Mouse (Mus musculus) stomach, embryonic 15.5 days (tissue): ENCODE results near the gene Adi1. TPM values are rescaled to one million over a fixed set of nuclear protein-coding genes. Genes with fewer than 3 reads are reported as not detected.

Experiments used
- ATAC-seq: fragments of 200-750 bp; cut with Nextera tagmentation; 2 replicates; pipeline ENCODE4 v1.8.0; 2017; ENCODE audit warnings: low read depth, moderate number of reproducible peaks, moderate TSS enrichment; ENCODE audit not compliant: insufficient read depth, low FRiP score
- H3K27ac ChIP-seq: fragments of 300-500 bp; sonication (generic); 2 replicates; pipeline ENCODE4 v1.5.1; 2015; ENCODE audit warnings: mild to moderate bottlenecking, inconsistent platforms
- H3K27me3 ChIP-seq: fragments of 300-500 bp; sonication (generic); replicated peaks from 2 replicates; pipeline ENCODE4 v1.6.1; 2015; ENCODE audit warnings: inconsistent platforms
- H3K36me3 ChIP-seq: fragments of 300-500 bp; sonication (generic); 2 replicates; pipeline ENCODE4 v1.6.1; 2015; ENCODE audit warnings: inconsistent platforms
- H3K4me1 ChIP-seq: fragments of 300-500 bp; sonication (generic); 2 replicates; pipeline ENCODE4 v1.6.1; 2015; ENCODE audit warnings: inconsistent platforms
- H3K4me2 ChIP-seq: fragments of 300-500 bp; sonication (generic); 2 replicates; pipeline ENCODE4 v1.6.1; 2015; ENCODE audit warnings: mild to moderate bottlenecking, inconsistent platforms
- H3K4me3 ChIP-seq: fragments of 300-500 bp; sonication (generic); replicated peaks from 2 replicates; pipeline ENCODE4 v1.5.1; 2015; ENCODE audit warnings: inconsistent platforms
- H3K9ac ChIP-seq: fragments of 300-500 bp; sonication (generic); 2 replicates; pipeline ENCODE4 v1.6.1; 2015; ENCODE audit warnings: inconsistent platforms
- H3K9me3 ChIP-seq: fragments of 300-500 bp; sonication (generic); 2 replicates; pipeline ENCODE4 v1.6.1; 2016; ENCODE audit warnings: inconsistent platforms
- WGBS: fragments of 180-500 bp; shearing (Covaris S2); methylation state at CpG from one replicate; pipeline ENCODE4 v1.1.7; 2015; 5-methylcytosine and 5-hydroxymethylcytosine counted together
- polyA plus RNA-seq: library from polyadenylated mRNA; unstranded; fragments of >200 nt; fragmentation: Nextera tagmentation; extraction: Ambion mirVana; gene quantifications from 2 replicates; pipeline ENCODE4 v1.2.1, GENCODE M21; 2015

Adi1 gene
- polyA plus RNA-seq, 1 experiment from 2014 or later, result 76.7 TPM

DNA sequence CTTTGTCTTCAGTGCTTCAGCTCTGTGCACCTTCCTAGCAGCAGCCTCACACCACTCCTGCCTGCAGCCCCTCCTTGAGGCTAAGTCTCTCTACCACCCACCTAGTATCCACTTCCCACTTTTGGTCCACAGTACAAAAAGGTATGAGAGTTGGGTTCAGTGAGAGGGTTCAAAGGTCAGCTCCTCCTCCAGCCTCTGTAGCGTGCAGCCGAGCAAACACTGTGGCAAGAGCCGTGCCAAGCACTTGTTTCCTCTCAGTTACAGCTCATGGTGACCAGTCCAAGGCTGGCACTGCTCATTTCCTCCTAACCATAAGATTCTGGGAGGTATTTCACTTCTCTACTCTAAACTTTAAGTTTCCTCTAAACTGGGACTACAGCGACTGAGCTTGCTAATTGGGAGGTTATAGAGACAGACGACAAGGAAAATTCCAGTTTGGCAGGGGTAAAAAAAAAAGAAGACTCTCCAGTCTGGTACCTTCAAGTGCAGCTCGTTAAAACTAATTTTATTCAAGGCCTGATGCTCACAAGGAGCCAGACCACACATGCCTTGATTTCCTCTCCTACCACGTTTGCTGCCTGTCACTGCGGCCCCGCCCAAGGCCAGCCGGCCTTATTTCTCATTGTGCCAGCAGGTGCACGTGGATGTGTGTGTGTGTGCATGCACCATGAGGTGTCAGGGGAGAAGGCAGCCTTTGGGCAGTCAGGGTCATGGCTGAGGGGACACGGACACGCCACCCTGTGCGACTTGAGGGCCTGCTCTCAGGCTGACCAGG lies 23.0 kb downstream of the Adi1 start:
- Histone ChIP-seq H3K36me3 (peaks cover 27% of the 10 kb centered on the region), H3K4me2 (no peak overlapping the region), H3K9ac (no peak overlapping the region), H3K4me1 (no peaks in the 10 kb centered on the region), H3K27me3 (no peaks in the 10 kb centered on the region), H3K4me3 (no peak overlapping the region), H3K27ac (no peak overlapping the region), H3K9me3 (no peaks in the 10 kb centered on the region)
- ATAC-seq, result peak; percentile 37; the same call in 1 of the 2 replicates
- WGBS, result 65% methylated on average over 14 of the region's 14 CpGs

DNA sequence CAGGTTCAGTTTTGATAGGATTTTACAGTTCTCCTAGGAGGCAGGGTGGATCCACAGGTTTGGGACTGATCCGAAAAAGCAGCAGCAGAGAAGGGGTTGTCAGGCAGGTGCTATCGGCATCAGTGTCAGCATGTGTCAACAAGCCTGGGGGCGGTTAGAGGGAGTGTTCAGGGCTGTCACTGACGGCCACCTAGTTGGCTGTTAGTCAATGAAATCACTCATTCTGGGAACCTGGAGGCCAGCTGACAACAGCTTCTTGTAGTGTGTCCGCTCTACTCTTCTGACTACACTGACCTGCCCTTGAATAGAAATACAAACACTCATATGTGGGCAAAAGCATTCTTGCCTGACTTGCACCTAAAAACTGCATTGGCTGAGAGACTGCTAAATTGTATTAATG lies 24.1 kb downstream of the Adi1 start:
- ATAC-seq, result no peak
- Histone ChIP-seq H3K27ac (no peak overlapping the region), H3K4me3 (no peak overlapping the region), H3K9ac (no peak overlapping the region), H3K4me1 (no peaks in the 10 kb centered on the region), H3K9me3 (no peaks in the 10 kb centered on the region), H3K36me3 (peaks cover 27% of the 10 kb centered on the region), H3K27me3 (no peaks in the 10 kb centered on the region), H3K4me2 (no peak overlapping the region)
- WGBS, result 64% methylated on average over 5 of the region's 5 CpGs

- Histone ChIP-seq H3K27ac (0 out of 2 replicates have a peak overlapping the region, but pooled peaks have one; percentile 19), H3K4me2 (no peak overlapping the region), H3K36me3 (peaks cover 25% of the 10 kb centered on the region), H3K4me3 (no peak overlapping the region), H3K9ac (no peak overlapping the region), H3K27me3 (no peaks in the 10 kb centered on the region), H3K4me1 (no peaks in the 10 kb centered on the region), H3K9me3 (no peaks in the 10 kb centered on the region)
- 9% methylated on average over 6 of the region's 6 CpGs for WGBS
- no peak for ATAC-seq
These were observed 24.6 kb downstream of the Adi1 start for GRCm38 (mm10) chr12:28699656-28700055.

DNA sequence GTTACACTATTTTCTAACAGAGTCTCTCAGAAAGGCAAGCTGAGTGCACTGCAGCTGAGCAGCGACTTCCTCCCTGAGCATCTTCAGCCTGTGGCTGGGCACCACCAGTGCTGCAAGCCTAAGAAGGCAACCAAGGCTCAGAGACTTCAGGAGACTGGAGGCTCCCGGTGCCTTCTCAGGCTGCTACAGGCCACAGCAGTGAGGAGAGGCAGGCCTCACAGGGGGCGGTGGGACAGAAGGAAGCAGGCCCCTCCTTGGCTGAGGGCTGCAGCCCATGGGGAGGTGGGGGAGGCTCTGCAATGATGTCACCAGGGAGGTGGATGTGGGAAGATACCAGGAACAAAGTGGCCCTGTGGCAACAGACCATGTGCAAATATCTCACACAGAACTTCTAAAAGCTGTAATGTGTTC lies 25.1 kb downstream of the Adi1 start:
- WGBS, result 33% methylated on average over 3 of the region's 3 CpGs
- no peak for ATAC-seq

DNA sequence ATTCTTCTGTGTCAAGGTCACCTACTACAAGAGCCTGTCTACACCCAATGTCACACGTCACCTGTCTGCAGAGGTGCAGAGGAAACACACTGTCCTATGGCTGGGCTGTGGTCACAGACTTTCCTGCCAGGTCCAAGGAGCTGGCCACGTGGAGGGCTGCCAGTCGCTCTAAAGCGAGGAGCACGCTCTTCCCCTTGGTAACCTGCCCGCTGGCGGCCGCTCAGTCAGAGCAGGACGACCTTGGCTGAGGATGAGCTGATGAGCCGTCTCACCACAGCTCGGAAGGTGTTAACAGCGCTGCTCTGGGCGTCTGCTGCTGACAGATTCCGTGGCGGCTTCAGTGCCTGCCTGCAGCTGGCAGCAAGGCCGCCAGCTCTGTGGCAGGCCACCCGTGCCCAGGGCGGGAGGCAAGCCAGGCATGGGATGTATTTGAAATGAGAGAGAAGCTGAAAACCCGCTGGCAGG lies 25.6 kb downstream of the Adi1 start:
- ATAC-seq, result no peak
- no peak overlapping the region for H3K9ac ChIP-seq
- no peak overlapping the region for H3K4me2 ChIP-seq
- no peak overlapping the region for H3K4me3 ChIP-seq
- no peak overlapping the region for H3K27ac ChIP-seq
- 75% methylated on average over 19 of the region's 19 CpGs for WGBS
- peaks cover 16% of the 10 kb centered on the region; the same call in 1 of the 2 replicates for H3K36me3 ChIP-seq
- H3K9me3 ChIP-seq, result no peaks in the 10 kb centered on the region
- no peaks in the 10 kb centered on the region for H3K27me3 ChIP-seq
- no peaks in the 10 kb centered on the region for H3K4me1 ChIP-seq

More for the DNA sequence above, 25.1 kb downstream of the Adi1 start:
- H3K27me3 ChIP-seq, result no peaks in the 10 kb centered on the region
- 0 out of 2 replicates have a peak overlapping the region, but pooled peaks have one; percentile 19 for H3K27ac ChIP-seq
- H3K9ac ChIP-seq, result no peak overlapping the region
- no peaks in the 10 kb centered on the region for H3K9me3 ChIP-seq
- no peak overlapping the region for H3K4me3 ChIP-seq
- H3K4me2 ChIP-seq, result no peak overlapping the region
- peaks cover 20% of the 10 kb centered on the region for H3K36me3 ChIP-seq
- no peaks in the 10 kb centered on the region for H3K4me1 ChIP-seq

DNA sequence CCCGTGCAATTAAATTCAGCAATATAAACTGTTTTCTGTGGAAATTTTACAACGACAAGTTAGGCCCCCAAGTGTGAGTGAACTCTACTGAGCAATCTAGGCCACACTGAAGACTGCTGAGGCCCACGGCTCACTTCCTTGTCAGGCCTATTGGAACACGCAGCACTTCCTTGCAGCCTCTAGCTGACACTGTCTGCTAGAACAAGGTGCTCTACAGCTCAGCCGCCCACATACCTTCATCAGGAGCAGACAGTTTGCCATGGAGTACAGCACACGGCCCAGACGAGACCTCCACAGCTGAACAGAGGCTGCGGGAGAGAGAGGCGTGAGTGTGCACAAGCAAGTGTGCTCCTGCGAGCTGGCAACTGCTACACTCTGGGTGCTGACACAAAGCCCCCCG lies 26.3 kb downstream of the Adi1 start:
- no peak overlapping the region for H3K27ac ChIP-seq
- H3K9ac ChIP-seq, result no peak overlapping the region
- no peak overlapping the region for H3K4me3 ChIP-seq
- peaks cover 9% of the 10 kb centered on the region; the same call in 1 of the 2 replicates for H3K36me3 ChIP-seq
- H3K4me1 ChIP-seq, result no peaks in the 10 kb centered on the region
- WGBS, result 78% methylated on average over 11 of the region's 11 CpGs
- no peak for ATAC-seq
- H3K9me3 ChIP-seq, result no peaks in the 10 kb centered on the region
- no peaks in the 10 kb centered on the region for H3K27me3 ChIP-seq
- H3K4me2 ChIP-seq, result no peak overlapping the region

- H3K4me1 ChIP-seq, result no peaks in the 10 kb centered on the region
- no peak overlapping the region for H3K4me3 ChIP-seq
- H3K9me3 ChIP-seq, result no peaks in the 10 kb centered on the region
- 16% methylated on average over 12 of the region's 12 CpGs for WGBS
- no peak overlapping the region for H3K9ac ChIP-seq
- H3K27me3 ChIP-seq, result no peaks in the 10 kb centered on the region
- H3K27ac ChIP-seq, result no peak overlapping the region
- H3K4me2 ChIP-seq, result no peak overlapping the region
- 0 out of 2 replicates have a peak, but pooled peaks cover 5% of the 10 kb centered on the region for H3K36me3 ChIP-seq
- no peak for ATAC-seq
These were observed 29.4 kb downstream of the Adi1 start for GRCm38 (mm10) chr12:28704381-28704780.

GRCm38 (mm10) chr12:28705204-28705603 lies 30.2 kb downstream of the Adi1 start:
- Histone ChIP-seq H3K36me3 (peaks cover 10% of the 10 kb centered on the region; the same call in 1 of the 2 replicates), H3K27me3 (no peaks in the 10 kb centered on the region), H3K4me3 (no peak overlapping the region), H3K4me1 (no peaks in the 10 kb centered on the region), H3K9me3 (no peaks in the 10 kb centered on the region), H3K9ac (no peak overlapping the region), H3K27ac (no peak overlapping the region), H3K4me2 (no peak overlapping the region)
- no peak for ATAC-seq
- WGBS, result 82% methylated on average over 6 of the region's 6 CpGs

DNA sequence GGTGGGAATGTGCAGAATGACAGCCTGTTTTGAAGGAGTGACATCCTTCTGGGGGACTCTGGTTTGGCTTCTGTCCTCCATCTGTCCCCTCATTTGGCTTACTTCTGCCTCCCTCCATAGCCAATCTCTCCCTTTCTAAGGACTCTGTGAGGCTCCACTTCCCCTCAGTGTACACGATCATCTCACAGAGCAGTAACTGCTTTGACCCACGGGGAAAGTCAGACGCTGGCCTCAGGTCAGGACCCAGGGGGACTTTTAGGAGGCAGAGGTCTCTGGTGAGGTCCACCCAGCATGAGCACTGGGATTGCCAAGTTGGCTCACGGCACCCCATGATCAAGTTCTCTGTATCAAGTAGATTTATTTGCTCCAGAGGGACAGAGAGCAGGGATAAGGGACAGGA lies 33.1 kb downstream of the Adi1 start:
- Histone ChIP-seq H3K27ac (no peak overlapping the region), H3K27me3 (no peaks in the 10 kb centered on the region), H3K4me2 (no peak overlapping the region), H3K4me3 (no peak overlapping the region), H3K4me1 (no peaks in the 10 kb centered on the region), H3K9me3 (no peaks in the 10 kb centered on the region), H3K36me3 (peaks cover 25% of the 10 kb centered on the region; the same call in 1 of the 2 replicates), H3K9ac (no peak overlapping the region)
- WGBS, result 88% methylated on average over 4 of the region's 4 CpGs
- ATAC-seq, result no peak

GRCm38 (mm10) chr12:28710566-28711185 lies 35.6 kb downstream of the Adi1 start:
- H3K4me1 ChIP-seq, result no peaks in the 10 kb centered on the region
- H3K9ac ChIP-seq, result no peak overlapping the region
- peaks cover 25% of the 10 kb centered on the region; the same call in 1 of the 2 replicates for H3K36me3 ChIP-seq
- no peak overlapping the region for H3K4me3 ChIP-seq
- H3K4me2 ChIP-seq, result no peak overlapping the region
- WGBS, result 84% methylated on average over 21 of the region's 22 CpGs
- H3K27me3 ChIP-seq, result no peaks in the 10 kb centered on the region
- H3K9me3 ChIP-seq, result no peaks in the 10 kb centered on the region
- H3K27ac ChIP-seq, result no peak overlapping the region
- no peak for ATAC-seq

DNA sequence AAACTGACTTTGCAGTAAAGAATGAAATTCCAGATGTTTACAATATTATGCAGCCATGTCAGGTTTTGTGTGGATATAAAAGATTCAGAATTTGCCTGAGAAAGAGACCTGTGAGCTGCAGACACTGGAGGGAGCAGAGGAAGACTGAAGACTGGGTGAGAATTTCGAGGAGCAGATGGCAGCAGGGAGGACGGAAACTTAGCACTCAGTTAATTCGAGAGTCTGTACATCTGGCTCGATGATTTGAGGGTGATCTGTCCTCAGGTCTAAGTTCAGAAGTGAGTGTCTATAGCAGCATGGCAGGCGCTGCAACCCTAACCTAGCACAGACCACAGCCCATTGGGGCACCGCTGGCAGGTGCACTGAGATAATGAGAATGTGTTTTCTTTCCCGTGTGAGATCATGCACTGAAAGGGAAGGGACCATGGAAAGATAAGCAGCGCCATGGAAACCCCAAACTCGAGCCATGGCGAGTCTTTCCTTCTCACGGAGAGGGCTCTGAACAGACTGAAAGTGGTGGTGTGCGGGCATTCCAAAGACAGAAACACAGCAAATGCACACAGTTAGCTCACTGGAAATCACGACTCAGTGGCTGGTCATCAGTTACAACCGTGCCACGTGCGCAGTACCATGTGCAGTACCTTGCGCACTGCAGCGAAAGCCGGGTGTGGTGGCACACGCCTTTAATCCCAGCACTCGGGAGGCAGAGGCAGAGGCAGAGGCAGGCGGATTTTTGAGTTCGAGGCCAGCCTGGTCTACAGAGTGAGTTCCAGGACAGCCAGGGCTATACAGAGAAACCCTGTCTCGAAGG lies 40.0 kb downstream of the Adi1 start:
- Histone ChIP-seq H3K9ac (no peak overlapping the region), H3K27ac (no peak overlapping the region), H3K4me3 (no peak overlapping the region), H3K4me1 (no peaks in the 10 kb centered on the region), H3K36me3 (peaks cover 24% of the 10 kb centered on the region), H3K4me2 (no peak overlapping the region), H3K9me3 (no peaks in the 10 kb centered on the region), H3K27me3 (no peaks in the 10 kb centered on the region)
- WGBS, result 83% methylated on average over 24 of the region's 24 CpGs
- no peak for ATAC-seq
